Mouse (Mus musculus): ENCODE measurements around the gene 4921509C19Rik. TPM values are rescaled to one million over a fixed set of nuclear protein-coding genes. Genes with fewer than 3 reads are reported as not detected.
"Not testable (repeated sequence)": the region's sequence is repeated elsewhere in the genome, so short reads cannot be mapped to it uniquely, and the experiment has no call there.

Gene 4921509C19Rik
- polyA plus RNA-seq, 1 experiment from 2014 or later: not detected

GRCm38 (mm10) chr2:151486496-151486895 is 10.5 kb upstream of the 4921509C19Rik start:
- ATAC-seq (ENCODE audit: insufficient number of reproducible peaks, low FRiP score, low TSS enrichment, low read depth): no peak
- H3K9me3 ChIP-seq (replicated peaks): no peaks in the 10 kb centered on the region

GRCm38 (mm10) chr2:151434971-151435370 is 41.0 kb downstream of the 4921509C19Rik start:
- not testable (repeated sequence) for ATAC-seq (ENCODE audit: insufficient number of reproducible peaks, low FRiP score, low TSS enrichment, low read depth); H3K36me3 ChIP-seq; H3K27ac ChIP-seq (replicated peaks); H3K27me3 ChIP-seq; H3K4me1 ChIP-seq; H3K9me3 ChIP-seq (replicated peaks); H3K4me2 ChIP-seq (replicated peaks); H3K9ac ChIP-seq; H3K4me3 ChIP-seq (replicated peaks)
- 76% methylated on average over 4 of the region's 4 CpGs for WGBS

More at GRCm38 (mm10) chr2:151486496-151486895, 10.5 kb upstream of the 4921509C19Rik start:
- Histone ChIP-seq H3K27ac (replicated peaks) (no peak overlapping the region), H3K4me1 (no peaks in the 10 kb centered on the region), H3K36me3 (no peaks in the 10 kb centered on the region), H3K9ac (no peak overlapping the region), H3K27me3 (no peaks in the 10 kb centered on the region), H3K4me3 (replicated peaks) (no peak overlapping the region), H3K4me2 (replicated peaks) (no peak overlapping the region)

GRCm38 (mm10) chr2:151434203-151434602 is 41.8 kb downstream of the 4921509C19Rik start:
- not testable (repeated sequence) for H3K4me3 ChIP-seq (replicated peaks); H3K9me3 ChIP-seq (replicated peaks); H3K27me3 ChIP-seq; ATAC-seq (ENCODE audit: insufficient number of reproducible peaks, low FRiP score, low TSS enrichment, low read depth); H3K9ac ChIP-seq; H3K27ac ChIP-seq (replicated peaks); H3K36me3 ChIP-seq; H3K4me1 ChIP-seq; H3K4me2 ChIP-seq (replicated peaks)
- WGBS: 50% methylated on average over 4 of the region's 4 CpGs

Other genes with a start within 250 kb of the 4921509C19Rik start
- 227 and 232 TPM in 2 replicates for gene Nsfl1c, start 18.0 kb upstream of the 4921509C19Rik start, polyA plus RNA-seq (2015; fragmentation: Nextera tagmentation; extraction: Ambion mirVana)
- gene Fkbp1a, start 66.3 kb upstream of the 4921509C19Rik start, polyA plus RNA-seq (2015; fragmentation: Nextera tagmentation; extraction: Ambion mirVana): 534 and 553 TPM in 2 replicates
- 2.3 and 3.4 TPM in 2 replicates for gene Sdcbp2, start 96.5 kb upstream of the 4921509C19Rik start, polyA plus RNA-seq (2015; fragmentation: Nextera tagmentation; extraction: Ambion mirVana)
- gene Snph, start 156.4 kb upstream of the 4921509C19Rik start, polyA plus RNA-seq (2015; fragmentation: Nextera tagmentation; extraction: Ambion mirVana): 1.2 and 2.0 TPM in 2 replicates
- gene Rad21l, start 192.4 kb upstream of the 4921509C19Rik start, polyA plus RNA-seq (2015; fragmentation: Nextera tagmentation; extraction: Ambion mirVana): not detected in 2 replicates
- 2.8 and 3.3 TPM in 2 replicates for gene Tmem74b, start 225.9 kb upstream of the 4921509C19Rik start, polyA plus RNA-seq (2015; fragmentation: Nextera tagmentation; extraction: Ambion mirVana)

Data from embryonic facial prominence, embryonic 15.5 days (tissue).